Mouse (Mus musculus): ENCODE results near the gene Bmi1.

The Bmi1 gene

DNA sequence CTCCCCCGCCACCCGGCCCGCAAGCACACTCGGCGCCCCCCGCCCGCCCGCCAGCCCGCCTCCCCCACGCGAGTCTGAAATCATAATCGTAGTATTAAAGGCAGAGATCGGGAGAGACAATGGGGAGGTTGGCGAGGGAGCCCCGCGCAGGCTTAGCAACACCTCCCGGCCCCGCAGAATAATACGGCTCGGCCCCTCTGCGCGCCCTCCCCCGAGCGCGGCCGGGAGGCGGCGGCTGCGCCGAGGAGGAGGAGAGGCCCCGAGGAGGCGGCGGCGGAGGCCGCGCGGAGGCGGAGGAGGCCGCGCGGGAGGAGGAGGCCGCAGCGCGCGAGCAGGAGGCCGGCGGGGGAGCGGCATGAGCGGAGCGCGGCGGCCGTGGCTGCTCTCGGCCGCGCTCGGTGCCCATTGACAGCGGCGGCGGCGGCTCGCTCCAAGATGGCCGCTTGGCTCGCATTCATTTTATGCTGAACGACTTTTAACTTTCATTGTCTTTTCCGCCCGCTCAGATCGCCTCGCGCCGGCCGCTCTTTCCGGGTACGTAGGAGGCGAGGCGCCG lies at the start of gene Bmi1:
TSS of gene Bmi1 (plus strand) at position 83 of the 556 bp plus-strand sequence.
- peak; percentile 59 for DNase-seq (ENCODE audit: low spot score)

DNA sequence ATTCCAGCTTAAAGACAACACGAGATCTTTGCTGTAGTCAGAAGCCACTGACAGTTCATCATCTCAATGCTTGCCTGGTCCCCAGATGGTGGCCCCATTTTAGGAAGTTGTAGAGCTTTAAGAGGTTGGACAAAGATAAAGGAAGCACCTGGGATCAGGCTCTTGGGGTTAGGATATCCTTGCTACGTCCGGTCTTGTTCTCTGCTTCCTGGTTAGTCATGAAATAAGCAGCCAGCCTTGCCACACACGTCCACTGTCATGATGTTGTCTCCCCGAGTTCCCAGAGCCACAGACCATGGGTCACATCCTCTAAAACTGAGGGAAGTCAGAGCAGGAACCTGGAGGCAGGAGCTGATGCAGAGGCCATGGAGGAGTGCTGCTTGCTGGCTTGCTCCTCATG lies 46.3 kb upstream of the Bmi1 start:
- no peak for DNase-seq (ENCODE audit: low spot score)

- no peak for DNase-seq (ENCODE audit: low spot score)
Observed at GRCm38 (mm10) chr2:18635052-18635451, 41.8 kb upstream of the Bmi1 start.

DNA sequence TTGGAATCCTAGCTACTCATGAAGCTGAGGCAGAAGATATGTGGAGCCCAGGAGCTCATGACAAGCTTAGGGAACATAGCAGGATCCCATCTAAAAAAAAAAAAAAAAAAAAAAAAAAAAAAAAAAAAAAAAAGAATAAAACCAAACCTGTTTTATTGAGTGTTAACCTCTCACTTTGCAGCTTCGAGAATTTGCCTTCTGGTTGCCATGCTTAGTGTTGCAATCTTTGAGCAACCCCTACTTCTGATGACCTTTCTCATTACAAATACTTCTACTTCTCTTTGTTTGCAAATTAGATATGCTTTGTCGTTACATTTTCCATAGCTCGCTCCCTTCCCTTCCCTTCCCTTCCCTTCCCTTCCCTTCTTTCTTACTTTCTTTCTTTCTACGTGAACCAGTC lies 28.3 kb upstream of the Bmi1 start:
- DNase-seq (ENCODE audit: low spot score) = no peak

DNA sequence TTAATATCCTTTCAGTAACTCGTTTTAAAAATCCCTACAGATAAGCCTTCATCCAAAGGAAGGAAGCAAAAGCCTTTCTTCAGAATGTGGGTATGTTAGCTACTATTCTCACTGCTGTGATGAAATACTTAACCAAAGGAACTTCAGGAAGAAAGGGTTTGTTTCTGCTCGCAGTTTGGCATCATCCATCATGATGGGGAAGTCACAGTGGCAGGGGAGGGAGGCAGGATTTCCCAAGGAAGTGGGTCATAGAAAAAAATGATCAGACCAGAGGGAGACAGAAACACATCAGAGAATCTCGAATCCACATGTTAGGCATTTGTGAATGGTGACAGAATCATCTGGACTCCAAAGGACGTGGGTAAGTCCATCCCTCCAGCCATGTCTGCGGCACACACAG lies 22.0 kb upstream of the Bmi1 start:
- DNase-seq (ENCODE audit: low spot score) = no peak

GRCm38 (mm10) chr2:18664003-18664402 lies 12.8 kb upstream of the Bmi1 start:
- DNase-seq (ENCODE audit: low spot score) = no peak

GRCm38 (mm10) chr2:18671041-18671440 lies 5.8 kb upstream of the Bmi1 start:
- no peak for DNase-seq (ENCODE audit: low spot score)

DNA sequence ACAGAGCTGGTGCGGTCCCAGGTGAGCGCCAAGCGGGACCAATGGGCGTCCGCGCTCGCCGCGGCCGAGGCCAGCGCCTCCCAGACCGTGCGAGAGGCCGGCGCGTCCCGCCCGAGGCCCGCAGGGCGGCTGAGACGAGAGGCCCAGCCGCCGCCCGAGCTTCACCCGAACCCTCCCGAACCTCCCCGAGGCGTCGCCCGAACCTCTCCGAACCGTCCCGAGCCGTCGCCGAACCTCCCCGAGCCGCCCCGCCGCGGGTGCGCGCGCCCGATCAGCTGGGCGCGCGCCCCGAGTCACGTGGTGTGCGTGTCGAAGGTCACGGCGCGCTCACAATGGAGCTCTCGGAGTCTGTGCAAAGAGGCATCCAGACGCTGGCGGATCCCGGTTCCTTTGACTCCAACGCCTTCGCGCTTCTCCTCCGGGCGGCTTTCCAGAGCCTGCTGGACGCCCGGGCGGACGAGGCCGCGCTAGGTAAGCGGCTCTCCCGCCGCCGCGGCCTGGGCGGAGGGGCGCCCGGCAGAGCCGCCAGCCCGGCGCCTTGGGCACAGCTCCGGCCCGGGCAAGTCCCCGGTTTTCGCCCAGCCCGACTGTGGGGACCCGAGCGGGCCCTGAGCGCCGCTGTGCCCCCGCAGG lies 4.6 kb upstream of the Bmi1 start, which contains the start of gene Commd3:
TSS of gene Commd3 (plus strand) at position 252 of the 633 bp plus-strand sequence.
- DNase-seq (ENCODE audit: low spot score) = peak; percentile 98

- DNase-seq (ENCODE audit: low spot score) = no peak
Observed at GRCm38 (mm10) chr2:18672766-18673164, 4.1 kb upstream of the Bmi1 start.

DNA sequence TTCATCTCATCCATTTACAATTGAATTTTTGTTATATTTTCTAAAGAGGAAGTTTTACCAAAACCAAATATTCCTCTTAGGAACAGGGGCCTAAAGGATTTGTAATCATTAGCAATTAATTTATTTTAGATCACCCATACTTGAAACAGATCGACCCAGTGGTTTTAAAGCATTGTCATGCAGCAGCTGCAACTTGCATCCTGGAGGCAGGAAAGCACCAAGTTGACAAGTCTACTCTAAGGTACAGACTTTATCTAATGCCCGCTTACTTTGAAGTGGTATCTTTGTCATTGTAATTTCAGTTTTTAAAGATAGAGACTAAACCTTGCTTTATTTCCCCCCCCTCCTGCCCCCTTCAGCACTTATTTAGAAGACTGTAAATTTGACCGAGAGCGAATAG lies 3.1 kb upstream of the Bmi1 start:
- no peak for DNase-seq (ENCODE audit: low spot score)

DNA sequence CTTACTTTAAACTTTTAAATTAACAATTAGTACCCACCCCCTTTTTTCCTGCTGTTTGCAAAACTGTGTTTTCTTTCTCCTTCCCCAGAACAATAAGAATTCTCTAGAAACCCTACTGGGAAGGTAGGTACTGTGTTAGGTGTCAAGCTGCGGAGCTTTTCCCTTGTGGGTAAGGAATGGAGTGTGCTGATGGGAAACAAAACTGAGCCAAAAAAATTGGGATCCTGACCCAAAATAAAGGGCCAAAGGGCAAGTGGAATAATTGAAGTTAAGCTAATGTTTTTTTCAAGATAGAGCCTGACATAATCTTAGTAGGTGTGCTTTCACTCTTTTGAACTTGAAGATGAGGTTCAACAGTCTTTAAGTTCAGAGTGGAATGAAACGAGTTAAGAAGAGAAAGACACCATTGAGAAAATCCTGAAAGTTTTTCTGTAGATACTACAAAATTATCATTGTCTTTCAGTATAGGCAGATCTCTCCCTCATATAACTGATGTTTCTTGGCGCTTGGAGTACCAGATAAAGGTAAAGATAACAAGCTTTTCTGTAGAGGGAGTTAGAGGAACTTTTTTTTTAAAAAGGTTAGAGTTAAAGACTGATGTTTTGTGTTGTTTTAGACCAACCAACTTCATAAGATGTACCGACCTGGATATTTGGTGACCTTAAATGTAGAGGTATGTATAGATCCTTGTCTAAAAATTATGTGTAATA lies 2.5 kb upstream of the Bmi1 start:
- no peak for DNase-seq (ENCODE audit: low spot score)

DNA sequence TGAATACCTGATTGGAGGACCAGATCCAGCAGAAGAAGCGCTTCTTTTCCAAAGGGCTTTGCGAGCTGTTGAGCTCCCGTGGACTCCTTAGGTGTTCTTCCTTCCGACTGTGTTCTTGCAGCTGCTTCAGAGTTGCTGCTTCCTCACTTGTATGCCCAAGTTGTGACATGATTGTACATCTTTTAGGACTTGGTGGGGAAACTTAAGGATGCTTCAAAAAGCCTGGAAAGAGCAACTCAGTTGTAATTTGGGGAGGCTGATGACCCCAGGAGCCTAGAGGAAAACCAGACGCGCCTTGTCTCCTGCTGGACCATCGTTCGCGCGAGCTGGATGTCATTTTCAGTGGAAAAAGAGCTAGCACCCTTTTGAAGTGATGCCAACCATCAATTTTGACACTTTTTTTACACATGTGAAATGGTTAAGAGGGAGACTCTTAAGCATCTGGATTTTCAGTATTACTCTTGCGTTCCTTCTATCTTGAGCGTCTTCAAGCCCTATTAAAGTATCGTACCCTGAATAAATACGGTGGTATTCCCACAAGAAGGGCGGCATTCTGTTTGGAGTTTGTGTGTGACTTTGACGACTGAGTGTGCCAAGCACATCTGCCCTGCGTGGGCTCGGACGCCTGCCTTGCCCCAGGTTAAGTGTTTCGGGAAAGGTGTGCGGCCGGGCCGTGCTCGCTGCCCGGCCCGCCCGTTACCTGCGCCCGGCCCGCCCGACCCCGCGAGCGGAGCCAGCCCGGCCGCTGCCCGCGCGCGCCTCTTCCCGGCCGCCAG lies 949 bp upstream of the Bmi1 start:
- DNase-seq (ENCODE audit: low spot score) = no peak

GRCm38 (mm10) chr2:18676457-18676935 lies 322 bp upstream of the Bmi1 start:
- DNase-seq (ENCODE audit: low spot score) = no peak

- peak; percentile 48 for DNase-seq (ENCODE audit: low spot score)
Observed at GRCm38 (mm10) chr2:18677631-18678471, 1.0 kb downstream of the Bmi1 start.

DNA sequence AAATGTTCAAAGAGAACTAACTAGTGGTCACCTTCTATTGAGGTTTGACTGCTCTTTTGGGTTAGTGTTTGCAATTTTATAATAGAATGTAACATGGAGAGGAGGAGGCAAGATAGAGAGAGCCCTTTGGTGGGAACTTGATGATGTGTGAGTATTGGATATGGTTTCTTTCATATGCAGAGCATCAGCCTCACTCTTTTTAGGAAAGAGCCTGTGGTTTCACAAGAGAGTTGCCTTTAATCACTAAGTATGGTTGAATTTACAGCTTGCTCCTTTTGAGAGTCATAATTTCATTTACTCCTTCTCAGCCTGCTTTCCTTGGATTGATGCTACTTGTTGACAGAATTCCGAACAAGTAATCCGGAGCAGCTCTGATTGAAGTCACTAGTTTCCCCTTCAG lies 2.9 kb downstream of the Bmi1 start:
- no peak for DNase-seq (ENCODE audit: low spot score)

GRCm38 (mm10) chr2:18680501-18680900 lies 3.7 kb downstream of the Bmi1 start:
- DNase-seq (ENCODE audit: low spot score) = no peak

GRCm38 (mm10) chr2:18680961-18681360 lies 4.1 kb downstream of the Bmi1 start:
- DNase-seq (ENCODE audit: low spot score) = no peak

DNA sequence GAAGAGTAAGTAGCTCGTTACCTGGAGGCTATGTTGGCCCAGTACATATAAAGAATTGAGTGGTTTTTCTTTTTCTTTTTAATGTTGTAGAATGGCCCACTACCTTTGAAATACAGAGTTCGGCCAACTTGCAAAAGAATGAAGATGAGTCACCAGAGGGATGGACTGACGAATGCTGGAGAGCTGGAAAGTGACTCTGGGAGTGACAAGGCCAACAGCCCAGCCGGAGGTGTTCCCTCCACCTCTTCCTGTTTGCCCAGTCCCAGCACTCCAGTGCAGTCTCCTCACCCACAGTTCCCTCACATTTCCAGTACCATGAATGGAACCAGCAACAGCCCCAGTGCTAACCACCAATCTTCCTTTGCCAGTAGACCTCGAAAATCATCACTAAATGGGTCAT lies 7.2 kb downstream of the Bmi1 start:
- no peak for DNase-seq (ENCODE audit: low spot score)

DNA sequence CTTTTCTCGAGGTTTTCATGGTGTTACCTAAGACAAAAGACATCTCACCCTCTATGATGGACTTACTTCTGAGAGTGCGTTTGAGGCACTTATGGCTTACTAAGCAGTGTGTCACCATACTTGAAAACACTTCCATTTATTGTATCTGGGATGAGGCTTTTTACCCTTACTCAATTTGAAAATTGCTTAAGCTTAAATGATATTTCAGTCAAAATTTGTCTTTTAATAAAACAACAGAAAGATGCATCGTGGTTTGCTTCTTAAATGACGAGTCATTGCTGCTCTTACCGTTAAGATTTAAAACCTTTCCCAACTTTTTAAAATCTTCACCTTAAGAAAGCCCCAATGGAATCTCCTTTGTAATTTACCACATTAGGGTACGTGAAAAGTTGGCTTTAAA lies 9.6 kb downstream of the Bmi1 start:
- no peak for DNase-seq (ENCODE audit: low spot score)

DNA sequence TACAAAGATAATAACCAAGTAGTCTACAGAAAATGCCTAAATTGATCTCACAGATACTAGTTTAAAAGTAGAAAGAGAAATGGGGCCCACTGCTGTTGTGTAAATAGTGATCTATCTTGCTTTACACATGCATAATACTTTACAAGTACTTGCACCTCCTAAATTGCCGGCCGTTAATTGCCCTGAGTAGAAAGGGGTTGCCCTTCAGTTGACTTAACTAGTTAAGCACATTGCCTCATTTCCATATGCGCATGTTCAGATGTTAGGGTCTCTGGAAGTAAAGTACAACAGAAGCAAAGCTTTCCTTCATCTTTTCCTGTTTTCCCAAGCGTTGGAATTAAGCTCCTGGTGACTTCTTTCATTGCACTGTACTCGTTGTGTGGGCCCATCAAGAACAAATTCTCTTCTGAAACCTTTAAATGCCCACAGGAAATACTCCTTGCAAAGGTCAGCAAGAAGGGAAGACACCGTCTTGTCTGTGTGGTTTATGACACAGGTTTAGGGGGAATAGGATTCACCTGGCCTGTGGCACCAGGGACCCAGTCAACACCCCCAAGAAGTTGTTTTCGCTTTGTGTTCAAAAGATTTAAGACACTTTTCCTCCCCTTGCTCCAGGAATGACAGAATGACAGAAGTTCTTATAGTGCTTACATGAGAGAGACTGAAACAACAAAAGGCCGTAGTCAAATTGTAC lies 10.2 kb downstream of the Bmi1 start:
- no peak for DNase-seq (ENCODE audit: low spot score)

GRCm38 (mm10) chr2:18687671-18688170 lies 10.9 kb downstream of the Bmi1 start:
- no peak for DNase-seq (ENCODE audit: low spot score)
